Mouse (Mus musculus): ENCODE measurements around the gene Spag17. TPM values are rescaled to one million over a fixed set of nuclear protein-coding genes. Genes with fewer than 3 reads are reported as not detected.
A peak's percentile ranks its signal among the peaks of the same experiment; 100 is the strongest.

Spag17 gene
- polyA plus RNA-seq, 1 experiment from 2014 or later: 0.29 TPM

DNA sequence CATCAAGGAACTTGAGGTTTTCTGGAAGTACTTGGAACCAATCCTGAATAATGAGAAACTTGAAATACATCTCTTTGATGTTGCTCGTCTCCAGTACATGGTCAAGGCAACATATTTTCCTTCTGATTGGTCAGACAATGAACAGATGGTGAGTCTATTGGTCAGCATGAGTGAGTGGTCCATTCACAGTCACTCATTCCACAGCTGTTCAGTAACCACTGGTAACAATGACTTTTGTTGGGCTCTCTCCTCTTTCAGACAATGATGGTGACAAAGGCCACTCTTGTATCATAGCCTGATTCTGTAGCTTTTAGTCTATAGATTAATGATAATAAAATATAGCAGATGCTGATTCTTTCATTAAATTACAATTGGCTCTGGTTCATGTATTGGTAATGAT lies 119.5 kb downstream of the Spag17 start:
- Histone ChIP-seq H3K4me3 (replicated peaks; ENCODE audit: low read depth, low read length) (no peak overlapping the region), H3K27me3 (ENCODE audit: control insufficient read depth, insufficient read depth, low read length) (no peaks in the 10 kb centered on the region), H3K4me1 (ENCODE audit: control insufficient read depth, insufficient read depth, low read length) (no peaks in the 10 kb centered on the region), H3K27ac (replicated peaks; ENCODE audit: low read depth, low read length) (no peak overlapping the region), H3K4me2 (ENCODE audit: low read length) (no peak overlapping the region), H3K36me3 (ENCODE audit: control insufficient read depth, insufficient read depth, low read length) (no peaks in the 10 kb centered on the region), H3K9ac (replicated peaks; ENCODE audit: low read length) (no peak overlapping the region), H3K9me3 (ENCODE audit: control insufficient read depth, low read length) (no peaks in the 10 kb centered on the region)
- DNase-seq (no peak), ATAC-seq (ENCODE audit: low FRiP score, low TSS enrichment) (no peak)
- 39% methylated on average over 1 of the region's 1 CpGs for WGBS

DNA sequence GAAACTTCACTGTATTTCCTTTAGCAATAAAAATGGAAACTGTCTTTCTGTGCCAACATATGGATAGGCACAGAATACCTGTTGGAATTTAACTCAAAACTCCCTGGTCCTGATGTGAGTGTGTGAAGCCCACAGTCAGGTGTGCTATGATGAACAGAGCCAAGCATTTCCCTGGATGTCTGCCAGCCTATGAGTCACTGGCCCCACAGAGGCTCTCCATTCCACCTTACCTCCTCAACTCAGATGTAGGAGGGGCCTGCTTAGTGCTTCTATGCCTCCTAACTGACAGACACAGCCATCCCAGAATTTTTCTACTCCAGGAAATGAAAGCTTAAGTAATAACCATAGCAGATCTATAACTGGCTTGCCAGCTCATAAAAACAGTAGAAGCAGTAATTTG lies 124.6 kb downstream of the Spag17 start:
- Histone ChIP-seq H3K9ac (replicated peaks; ENCODE audit: low read length) (no peak overlapping the region), H3K27me3 (ENCODE audit: control insufficient read depth, insufficient read depth, low read length) (no peaks in the 10 kb centered on the region), H3K27ac (replicated peaks; ENCODE audit: low read depth, low read length) (no peak overlapping the region), H3K4me2 (ENCODE audit: low read length) (no peak overlapping the region), H3K4me1 (ENCODE audit: control insufficient read depth, insufficient read depth, low read length) (no peaks in the 10 kb centered on the region), H3K4me3 (replicated peaks; ENCODE audit: low read depth, low read length) (no peak overlapping the region), H3K36me3 (ENCODE audit: control insufficient read depth, insufficient read depth, low read length) (no peaks in the 10 kb centered on the region), H3K9me3 (ENCODE audit: control insufficient read depth, low read length) (no peaks in the 10 kb centered on the region)
- DNase-seq (no peak), ATAC-seq (ENCODE audit: low FRiP score, low TSS enrichment) (no peak)

DNA sequence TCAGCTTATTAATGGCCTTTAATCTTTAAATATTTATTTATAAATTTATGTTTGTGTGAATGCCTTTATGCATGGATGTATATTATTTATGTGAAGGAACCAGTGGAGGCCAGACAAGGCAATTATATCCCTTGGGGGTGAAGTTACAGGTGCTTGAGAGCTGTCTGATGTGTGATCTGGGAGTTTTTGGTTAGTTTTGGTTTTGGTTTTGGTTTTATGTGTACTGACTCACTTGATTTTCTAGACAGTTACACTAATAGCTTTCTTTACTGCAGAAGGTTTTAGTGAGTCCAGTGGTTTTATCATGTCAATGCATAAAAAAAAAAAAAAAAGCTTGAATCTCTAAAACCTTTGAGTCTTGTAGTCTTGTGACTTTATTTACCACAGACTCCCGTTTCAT lies 128.9 kb downstream of the Spag17 start:
- 86% methylated on average over 1 of the region's 1 CpGs for WGBS
- Histone ChIP-seq H3K4me2 (ENCODE audit: low read length) (no peak overlapping the region), H3K4me1 (ENCODE audit: control insufficient read depth, insufficient read depth, low read length) (no peaks in the 10 kb centered on the region), H3K27ac (replicated peaks; ENCODE audit: low read depth, low read length) (no peak overlapping the region), H3K4me3 (replicated peaks; ENCODE audit: low read depth, low read length) (no peak overlapping the region), H3K36me3 (ENCODE audit: control insufficient read depth, insufficient read depth, low read length) (no peaks in the 10 kb centered on the region), H3K9me3 (ENCODE audit: control insufficient read depth, low read length) (no peaks in the 10 kb centered on the region), H3K9ac (replicated peaks; ENCODE audit: low read length) (no peak overlapping the region), H3K27me3 (ENCODE audit: control insufficient read depth, insufficient read depth, low read length) (no peaks in the 10 kb centered on the region)
- ATAC-seq (ENCODE audit: low FRiP score, low TSS enrichment) (no peak), DNase-seq (no peak)

DNA sequence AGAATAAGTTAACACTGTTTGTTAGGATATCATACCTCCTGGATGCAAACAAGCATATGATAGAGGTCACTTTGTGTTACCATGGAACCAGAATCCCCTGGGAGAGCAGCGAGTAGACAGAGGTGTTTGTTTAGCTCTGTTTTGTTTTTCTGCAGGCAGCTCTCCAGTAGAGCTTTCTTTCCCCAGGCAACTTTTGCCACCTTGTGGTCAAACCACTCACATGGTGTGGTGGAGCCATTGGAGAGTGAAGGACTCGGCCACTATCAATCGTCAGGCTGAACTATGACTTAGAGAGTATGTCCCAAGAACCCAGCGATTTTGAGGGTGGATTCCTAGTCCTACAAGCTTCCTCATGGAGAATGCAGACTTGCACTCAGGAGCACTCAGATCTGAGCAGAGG lies 146.1 kb downstream of the Spag17 start:
- Histone ChIP-seq H3K36me3 (ENCODE audit: control insufficient read depth, insufficient read depth, low read length) (no peaks in the 10 kb centered on the region), H3K4me1 (ENCODE audit: control insufficient read depth, insufficient read depth, low read length) (no peaks in the 10 kb centered on the region), H3K4me2 (ENCODE audit: low read length) (no peak overlapping the region), H3K27ac (replicated peaks; ENCODE audit: low read depth, low read length) (no peak overlapping the region), H3K4me3 (replicated peaks; ENCODE audit: low read depth, low read length) (no peak overlapping the region), H3K27me3 (ENCODE audit: control insufficient read depth, insufficient read depth, low read length) (no peaks in the 10 kb centered on the region), H3K9ac (replicated peaks; ENCODE audit: low read length) (no peak overlapping the region), H3K9me3 (ENCODE audit: control insufficient read depth, low read length) (no peaks in the 10 kb centered on the region)
- WGBS: 50% methylated on average over 4 of the region's 4 CpGs
- peak; percentile 57 for DNase-seq
- ATAC-seq (ENCODE audit: low FRiP score, low TSS enrichment): no peak

DNA sequence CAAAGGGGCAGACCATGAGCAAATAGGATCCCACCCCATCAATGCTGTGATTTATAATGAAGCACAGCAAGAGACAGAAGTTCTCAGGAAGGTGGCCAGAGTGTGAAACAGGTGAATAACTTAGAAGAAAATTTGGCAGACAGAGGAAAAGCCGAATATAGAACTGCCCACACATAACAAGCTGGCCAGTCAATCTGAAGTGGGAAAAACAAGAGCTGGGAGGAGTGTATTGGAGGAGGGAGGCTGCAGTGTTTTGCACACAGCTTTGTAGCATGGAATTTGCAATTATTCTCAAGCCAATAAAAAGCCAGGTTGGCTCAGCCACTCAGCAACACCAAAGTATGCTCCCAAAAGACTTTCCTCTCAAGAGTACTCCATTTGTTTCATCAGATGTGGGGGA lies 147.8 kb downstream of the Spag17 start:
- 72% methylated on average over 1 of the region's 1 CpGs for WGBS
- DNase-seq: no peak
- Histone ChIP-seq H3K9ac (replicated peaks; ENCODE audit: low read length) (no peak overlapping the region), H3K9me3 (ENCODE audit: control insufficient read depth, low read length) (no peaks in the 10 kb centered on the region), H3K27ac (replicated peaks; ENCODE audit: low read depth, low read length) (no peak overlapping the region), H3K27me3 (ENCODE audit: control insufficient read depth, insufficient read depth, low read length) (no peaks in the 10 kb centered on the region), H3K36me3 (ENCODE audit: control insufficient read depth, insufficient read depth, low read length) (no peaks in the 10 kb centered on the region), H3K4me3 (replicated peaks; ENCODE audit: low read depth, low read length) (no peak overlapping the region), H3K4me1 (ENCODE audit: control insufficient read depth, insufficient read depth, low read length) (no peaks in the 10 kb centered on the region), H3K4me2 (ENCODE audit: low read length) (no peak overlapping the region)
- no peak for ATAC-seq (ENCODE audit: low FRiP score, low TSS enrichment)

DNA sequence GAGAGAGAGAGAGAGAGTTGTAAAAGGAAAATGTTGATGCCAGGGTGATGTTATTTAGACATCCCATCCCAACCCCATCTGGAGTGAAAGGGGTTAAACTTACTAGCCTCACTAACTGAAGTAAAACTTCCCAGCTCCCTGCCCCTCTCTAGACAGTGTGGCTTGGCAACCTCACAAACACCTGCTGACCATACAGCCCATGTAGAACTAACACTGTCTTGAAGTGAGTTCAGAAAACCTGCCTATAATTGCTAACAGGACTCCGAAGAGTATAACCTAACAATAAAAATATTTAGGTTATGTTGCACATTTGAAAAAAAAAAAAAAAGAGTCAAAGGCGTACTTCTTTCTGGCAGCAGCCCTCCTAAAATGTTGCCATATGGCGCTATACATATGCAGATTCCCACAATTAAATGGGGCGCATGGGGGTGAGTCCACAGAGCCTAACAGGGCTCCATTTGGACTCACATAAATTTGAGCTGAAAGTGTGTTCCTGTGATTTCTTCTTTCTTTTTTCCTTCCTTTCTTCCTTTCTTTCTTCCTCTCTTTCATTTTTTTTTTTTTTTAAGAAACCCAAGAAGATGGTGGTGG lies 149.3 kb downstream of the Spag17 start:
- H3K27me3 ChIP-seq (ENCODE audit: control insufficient read depth, insufficient read depth, low read length): no peaks in the 10 kb centered on the region
- ATAC-seq (ENCODE audit: low FRiP score, low TSS enrichment): no peak
- H3K9me3 ChIP-seq (ENCODE audit: control insufficient read depth, low read length): no peaks in the 10 kb centered on the region
- no peak overlapping the region for H3K27ac ChIP-seq (replicated peaks; ENCODE audit: low read depth, low read length)
- H3K4me2 ChIP-seq (ENCODE audit: low read length): no peak overlapping the region
- H3K4me3 ChIP-seq (replicated peaks; ENCODE audit: low read depth, low read length): no peak overlapping the region
- DNase-seq: no peak
- no peak overlapping the region for H3K9ac ChIP-seq (replicated peaks; ENCODE audit: low read length)
- 66% methylated on average over 4 of the region's 4 CpGs for WGBS
- H3K36me3 ChIP-seq (ENCODE audit: control insufficient read depth, insufficient read depth, low read length): no peaks in the 10 kb centered on the region
- no peaks in the 10 kb centered on the region for H3K4me1 ChIP-seq (ENCODE audit: control insufficient read depth, insufficient read depth, low read length)

DNA sequence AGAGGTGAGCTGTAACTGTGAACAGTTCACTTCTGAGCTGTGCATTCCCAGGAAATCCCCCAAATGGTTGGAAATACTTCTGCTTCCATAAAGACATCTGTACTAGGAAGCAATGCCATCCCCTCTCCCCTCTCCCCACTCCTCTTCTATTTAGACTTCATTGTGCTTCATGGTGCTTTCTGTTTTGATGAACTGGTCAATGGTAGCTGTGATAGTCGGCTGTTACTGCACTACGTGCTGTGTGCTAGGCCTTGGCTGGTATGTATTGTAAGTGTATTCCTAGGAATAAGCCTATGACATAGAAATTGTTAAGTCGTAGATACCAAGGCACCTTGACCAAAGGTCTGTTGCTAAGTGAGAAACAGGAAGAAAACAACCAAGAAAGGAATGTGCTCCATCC lies 149.9 kb downstream of the Spag17 start:
- Histone ChIP-seq H3K27ac (replicated peaks; ENCODE audit: low read depth, low read length) (no peak overlapping the region), H3K9me3 (ENCODE audit: control insufficient read depth, low read length) (no peaks in the 10 kb centered on the region), H3K9ac (replicated peaks; ENCODE audit: low read length) (no peak overlapping the region), H3K36me3 (ENCODE audit: control insufficient read depth, insufficient read depth, low read length) (no peaks in the 10 kb centered on the region), H3K27me3 (ENCODE audit: control insufficient read depth, insufficient read depth, low read length) (no peaks in the 10 kb centered on the region), H3K4me2 (ENCODE audit: low read length) (no peak overlapping the region), H3K4me1 (ENCODE audit: control insufficient read depth, insufficient read depth, low read length) (no peaks in the 10 kb centered on the region), H3K4me3 (replicated peaks; ENCODE audit: low read depth, low read length) (no peak overlapping the region)
- DNase-seq (no peak), ATAC-seq (ENCODE audit: low FRiP score, low TSS enrichment) (no peak)
- WGBS: 76% methylated on average over 3 of the region's 3 CpGs

DNA sequence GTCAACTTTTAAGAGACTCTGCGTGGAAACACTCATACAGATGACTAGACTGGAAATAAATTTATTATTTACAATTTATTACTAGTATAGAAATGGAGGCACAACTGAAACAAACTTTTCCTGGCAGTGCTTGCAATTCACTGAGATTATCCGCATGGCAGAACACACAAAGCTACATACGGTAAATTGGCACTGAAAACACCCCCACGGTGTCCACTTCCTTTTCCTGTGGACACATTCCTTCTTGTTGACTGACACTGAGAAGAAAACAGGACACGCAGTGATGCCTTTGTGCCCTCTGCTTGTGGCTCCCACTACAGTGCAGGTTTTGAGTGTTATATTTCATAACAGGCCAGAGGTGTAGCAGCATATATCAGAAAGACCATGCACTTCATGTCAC lies 151.6 kb downstream of the Spag17 start:
- Histone ChIP-seq H3K4me1 (ENCODE audit: control insufficient read depth, insufficient read depth, low read length) (no peaks in the 10 kb centered on the region), H3K9ac (replicated peaks; ENCODE audit: low read length) (no peak overlapping the region), H3K9me3 (ENCODE audit: control insufficient read depth, low read length) (no peaks in the 10 kb centered on the region), H3K4me3 (replicated peaks; ENCODE audit: low read depth, low read length) (no peak overlapping the region), H3K4me2 (ENCODE audit: low read length) (no peak overlapping the region), H3K27ac (replicated peaks; ENCODE audit: low read depth, low read length) (no peak overlapping the region), H3K27me3 (ENCODE audit: control insufficient read depth, insufficient read depth, low read length) (no peaks in the 10 kb centered on the region), H3K36me3 (ENCODE audit: control insufficient read depth, insufficient read depth, low read length) (no peaks in the 10 kb centered on the region)
- 84% methylated on average over 5 of the region's 5 CpGs for WGBS
- DNase-seq (no peak), ATAC-seq (ENCODE audit: low FRiP score, low TSS enrichment) (no peak)

DNA sequence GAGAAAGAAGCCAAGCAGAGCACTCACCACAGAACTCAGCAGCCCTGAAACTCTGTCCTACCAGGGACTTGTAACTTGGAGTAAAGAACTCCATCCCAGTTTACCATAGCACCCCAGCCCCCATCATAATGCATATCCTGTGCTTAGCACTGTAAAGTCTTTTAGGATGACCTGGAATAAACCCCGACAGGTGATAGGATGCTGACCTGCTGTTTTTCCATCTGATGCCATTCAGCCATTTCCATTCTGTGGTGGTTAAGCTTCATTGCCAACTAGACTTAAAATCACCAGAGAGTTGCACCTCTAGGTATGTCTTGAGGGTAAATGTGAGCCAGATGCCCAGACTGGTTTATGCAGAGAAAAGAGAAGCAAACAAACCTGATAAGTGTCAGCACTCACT lies 189.2 kb downstream of the Spag17 start:
- ATAC-seq (ENCODE audit: low FRiP score, low TSS enrichment) (no peak), DNase-seq (no peak)
- 94% methylated on average over 1 of the region's 1 CpGs for WGBS
- no peak overlapping the region for H3K4me2 ChIP-seq (ENCODE audit: low read length)
- H3K4me1 ChIP-seq (ENCODE audit: control insufficient read depth, insufficient read depth, low read length): no peaks in the 10 kb centered on the region
- H3K27me3 ChIP-seq (ENCODE audit: control insufficient read depth, insufficient read depth, low read length): no peaks in the 10 kb centered on the region
- H3K9me3 ChIP-seq (ENCODE audit: control insufficient read depth, low read length): no peaks in the 10 kb centered on the region
- no peak overlapping the region for H3K4me3 ChIP-seq (replicated peaks; ENCODE audit: low read depth, low read length)
- no peak overlapping the region for H3K27ac ChIP-seq (replicated peaks; ENCODE audit: low read depth, low read length)
- no peak overlapping the region for H3K9ac ChIP-seq (replicated peaks; ENCODE audit: low read length)
- no peaks in the 10 kb centered on the region for H3K36me3 ChIP-seq (ENCODE audit: control insufficient read depth, insufficient read depth, low read length)

Data from midbrain, embryonic 14.5 days (tissue).